Comparison of ENCODE assay signal across 8 mouse cellular contexts in genomic region chr8:105289805-105290460, GRCm38 (mm10). TPM values are rescaled to one million over a fixed set of nuclear protein-coding genes. Genes with fewer than 3 reads are reported as not detected.
DNase-seq lines count a peak whose midpoint lies in the region; ATAC-seq lines count a peak whose summit lies in the region.

Gene 4931428F04Rik (minus strand): TSS chr8:105289864.

- H3K9ac ChIP-seq in forebrain, embryonic 14.5 days (ENCODE audit: low read length) = peak within 1 kb of the TSS; percentile 69
- peak within 1 kb of the TSS; percentile 39 for H3K9ac ChIP-seq in liver, embryonic 16.5 days (ENCODE audit: low read depth, low read length)
- H3K9ac ChIP-seq in neural tube, embryonic 13.5 days = peak within 1 kb of the TSS; percentile 75

- peak within 1 kb of the TSS; percentile 92 for H3K27ac ChIP-seq in forebrain, embryonic 14.5 days (ENCODE audit: low read depth, low read length)
- 0 out of 2 replicates have a peak within 1 kb of the TSS, but pooled peaks have one; percentile 26 for H3K27ac ChIP-seq in liver, embryonic 16.5 days (ENCODE audit: low read length)
- peak within 1 kb of the TSS; percentile 91 for H3K27ac ChIP-seq in neural tube, embryonic 13.5 days (replicated peaks)

- peaks cover 6% of the 10 kb centered on the region for H3K36me3 ChIP-seq in forebrain, embryonic 14.5 days (ENCODE audit: control insufficient read depth, insufficient read depth, low read length)
- H3K36me3 ChIP-seq in liver, embryonic 16.5 days (ENCODE audit: control insufficient read depth, insufficient read depth) = no peaks in the 10 kb centered on the region
- H3K36me3 ChIP-seq in neural tube, embryonic 13.5 days = peaks cover 8% of the 10 kb centered on the region

- under 1% methylated on average over 41 of the region's 43 CpGs for WGBS in forebrain, embryonic 14.5 days
- 4% methylated on average over 43 of the region's 43 CpGs for WGBS in liver, embryonic 16.5 days (ENCODE audit: insufficient replicate concordance)
- 1% methylated on average over 43 of the region's 43 CpGs for WGBS in neural tube, embryonic 13.5 days

- H3K4me3 ChIP-seq in forebrain, embryonic 14.5 days (ENCODE audit: low read depth, low read length) = peak within 1 kb of the TSS; percentile 50
- peak within 1 kb of the TSS; percentile 62 for H3K4me3 ChIP-seq in liver, embryonic 16.5 days (ENCODE audit: low read depth, low read length)
- H3K4me3 ChIP-seq in neural tube, embryonic 13.5 days = peak within 1 kb of the TSS; percentile 51

- peak within 1 kb of the TSS; percentile 67 for H3K4me2 ChIP-seq in forebrain, embryonic 14.5 days (ENCODE audit: low read length)
- H3K4me2 ChIP-seq in liver, embryonic 16.5 days (ENCODE audit: low read depth, low read length) = peak within 1 kb of the TSS; percentile 84
- peak within 1 kb of the TSS; percentile 76 for H3K4me2 ChIP-seq in neural tube, embryonic 13.5 days

- peak; percentile 40 to 41 for DNase-seq in left cerebral cortex, adult 18-20 months (ENCODE audit: low spot score in 2 of 2)
- no peak for DNase-seq in left cerebral cortex, adult 9 months (ENCODE audit: low spot score in 2 of 2)
- peak; percentile 69 for DNase-seq in cerebellum, adult 11 months
- peak; percentile 68 for DNase-seq in forebrain, embryonic 14.5 days (ENCODE audit: low spot score)
- DNase-seq in kidney, postnatal 14 days = peak; percentile 42

- peaks cover 22% of the 10 kb centered on the region for H3K4me1 ChIP-seq in forebrain, embryonic 14.5 days (ENCODE audit: control insufficient read depth, insufficient read depth, low read length)
- peaks cover 23% of the 10 kb centered on the region for H3K4me1 ChIP-seq in liver, embryonic 16.5 days (ENCODE audit: control insufficient read depth, low read depth, low read length)
- peaks cover 58% of the 10 kb centered on the region for H3K4me1 ChIP-seq in neural tube, embryonic 13.5 days (replicated peaks)

- peak; percentile 38 for ATAC-seq in forebrain, embryonic 14.5 days
- no peak; the same call in none of the 2 replicates for ATAC-seq in liver, embryonic 16.5 days (ENCODE audit: low read depth)
- peak; percentile 11 for ATAC-seq in neural tube, embryonic 13.5 days (ENCODE audit: low read depth)
- no peak for ATAC-seq in inflammation-experienced regulatory T-cells, adult 6 months

- no peaks in the 10 kb centered on the region for H3K9me3 ChIP-seq in forebrain, embryonic 14.5 days (replicated peaks; ENCODE audit: control insufficient read depth, low read length)
- H3K9me3 ChIP-seq in liver, embryonic 16.5 days (replicated peaks; ENCODE audit: control insufficient read depth, low read length) = no peaks in the 10 kb centered on the region
- no peaks in the 10 kb centered on the region for H3K9me3 ChIP-seq in neural tube, embryonic 13.5 days

- peaks cover 5% of the 10 kb centered on the region for H3K27me3 ChIP-seq in forebrain, embryonic 14.5 days (replicated peaks; ENCODE audit: control insufficient read depth, insufficient read depth, low read length)
- peaks cover 20% of the 10 kb centered on the region for H3K27me3 ChIP-seq in liver, embryonic 16.5 days (ENCODE audit: control insufficient read depth, insufficient read depth, low read depth, low read length)
- peaks cover 7% of the 10 kb centered on the region; the same call in 1 of the 2 replicates for H3K27me3 ChIP-seq in neural tube, embryonic 13.5 days

RNA-seq across cellular contexts. Expression of gene 4931428F04Rik, which starts in this region (rescaled TPM):
- total RNA-seq in left cerebral cortex, adult 18-20 months (2021) = 10 to 100 TPM; 22.3 to 27.9 TPM
- polyA plus RNA-seq in forebrain, embryonic 14.5 days (2014; fragmentation: Nextera tagmentation; extraction: Ambion mirVana) = 67.9 and 69.5 TPM in 2 replicates
- 0.55 and 0.84 TPM in 2 replicates for polyA plus RNA-seq in liver, embryonic 16.5 days (2015; fragmentation: Nextera tagmentation; extraction: Ambion mirVana)
- 120 and 124 TPM in 2 replicates for polyA plus RNA-seq in neural tube, embryonic 13.5 days (2015; fragmentation: Nextera tagmentation; extraction: Ambion mirVana)
- polyA plus RNA-seq in inflammation-experienced regulatory T-cells, adult 6 months (2017; shearing (Covaris generic)) = 1 to 10 TPM; 1.2 to 2.5 (median 2.1) TPM

Comparison
In these comparisons a context has a peak if more than half of its experiments do, and no peak if none do; other contexts are left out.
1. RNA of gene 4931428F04Rik (polyA plus RNA-seq): 120 to 124 TPM in neural tube, embryonic 13.5 days and 67.9 to 69.5 TPM in forebrain, embryonic 14.5 days; 1.2 to 2.5 TPM in inflammation-experienced regulatory T-cells, adult 6 months and 0.55 to 0.84 TPM in liver, embryonic 16.5 days; every median in the first group is over 10 times any median in the second.
2. DNase-seq: peak in left cerebral cortex, adult 18-20 months (2 of 2), cerebellum, adult 11 months (single experiment), forebrain, embryonic 14.5 days (single experiment) and kidney, postnatal 14 days (single experiment); none in left cerebral cortex, adult 9 months (0 of 2).
3. ATAC-seq: peak in forebrain, embryonic 14.5 days (single experiment) and neural tube, embryonic 13.5 days (single experiment); none in liver, embryonic 16.5 days (single experiment) and inflammation-experienced regulatory T-cells, adult 6 months (single experiment).
4. H3K27ac ChIP-seq: peak in every context shown above with its lines; median percentile 92 in forebrain, embryonic 14.5 days; 91 in neural tube, embryonic 13.5 days; 26 in liver, embryonic 16.5 days.
5. Peak in every context shown above with its lines, with median percentiles within 50 percentile points of each other: H3K4me2 ChIP-seq, H3K4me3 ChIP-seq and H3K9ac ChIP-seq.